Mouse (Mus musculus) liver, postnatal 0 days (tissue): ENCODE measurements around the gene Fam193b.

Source experiments
- CTCF ChIP-seq: sonication (generic); IDR thresholded peaks from 2 replicates; pipeline ENCODE4 v1.5.1; 2016; ENCODE audit warnings: antibody characterized with exemption, low read depth
- EP300 ChIP-seq: IDR thresholded peaks from 2 replicates; pipeline ENCODE4 v1.6.1; 2016; ENCODE audit warnings: antibody characterized with exemption, low read depth, mild to moderate bottlenecking

GRCm38 (mm10) chr13:55563266-55563879 lies 7.5 kb downstream of the Fam193b start:
- no peak for TF ChIP-seq CTCF
- TF ChIP-seq EP300, result no peak
